Mouse (Mus musculus) megakaryocyte progenitor cell, adult 5-6 weeks (primary cell): ENCODE measurements around the gene Pde2a. TPM values are rescaled to one million over a fixed set of nuclear protein-coding genes. Genes with fewer than 3 reads are reported as not detected.
A peak's percentile ranks its signal among the peaks of the same experiment; 100 is the strongest.

Source experiments
- ATAC-seq: replicated peaks from 2 replicates; pipeline ENCODE4 v1.8.0; 2016; ENCODE audit warnings: mild to moderate bottlenecking, moderate TSS enrichment, inconsistent platforms; ENCODE audit not compliant: poor library complexity
- total RNA-seq, 2 experiments: library from RNA; stranded (forward) in 1 of 2; stranded (reverse) in 1 of 2; fragments of 157-497, 149-512 nt in 1 of 2; fragments of 200-1000 nt in 1 of 2; gene quantifications; 2 replicates each; pipeline versions ENCODE4 v1.2.3 to v1.2.4; 2015 to 2017

Pde2a gene
- total RNA-seq, 2 experiments from 2014 or later: 24.1 to 30.9 TPM

DNA sequence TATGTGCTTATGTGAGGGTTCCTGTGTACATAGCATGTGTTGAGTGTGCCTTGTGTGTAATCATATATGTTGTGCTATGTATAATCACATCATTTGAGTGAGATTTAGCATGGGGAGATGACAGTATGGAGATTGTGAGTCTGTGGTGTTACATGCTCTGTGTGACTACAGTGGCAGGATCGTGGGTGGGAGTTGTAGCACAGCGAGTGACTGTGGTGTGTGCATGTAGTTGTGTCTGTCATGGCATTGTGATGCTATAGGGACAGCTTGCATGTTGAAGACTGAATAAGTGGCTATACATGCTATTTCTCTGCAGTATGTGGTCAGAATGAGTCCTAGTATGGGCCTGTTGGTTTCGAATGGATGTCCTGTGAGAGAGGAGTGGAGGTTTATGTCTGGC is 31.2 kb downstream of the Pde2a start:
- no peak for ATAC-seq

- ATAC-seq: no peak
Measured at GRCm38 (mm10) chr7:101453296-101453695, 31.8 kb downstream of the Pde2a start.

DNA sequence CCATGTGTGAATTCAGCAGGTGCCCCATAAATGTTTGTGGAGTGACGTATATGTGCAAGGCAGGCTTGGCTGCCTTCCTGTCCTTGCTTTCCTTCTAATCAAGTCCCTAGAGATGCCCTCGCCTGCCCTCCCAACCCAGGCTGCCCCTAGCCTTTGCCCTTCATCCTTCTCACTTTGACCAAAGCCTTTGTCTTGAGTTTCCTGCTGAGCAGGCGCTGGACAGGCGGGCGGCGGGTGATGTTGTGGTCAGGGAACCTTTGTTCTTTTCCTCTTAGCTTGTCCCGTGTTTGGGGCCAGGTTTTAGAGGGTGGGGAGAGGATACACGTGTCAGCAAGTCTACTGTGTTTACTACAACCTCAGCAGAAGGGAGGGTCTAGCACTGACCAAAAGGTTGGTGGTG is 32.2 kb downstream of the Pde2a start:
- ATAC-seq: no peak

DNA sequence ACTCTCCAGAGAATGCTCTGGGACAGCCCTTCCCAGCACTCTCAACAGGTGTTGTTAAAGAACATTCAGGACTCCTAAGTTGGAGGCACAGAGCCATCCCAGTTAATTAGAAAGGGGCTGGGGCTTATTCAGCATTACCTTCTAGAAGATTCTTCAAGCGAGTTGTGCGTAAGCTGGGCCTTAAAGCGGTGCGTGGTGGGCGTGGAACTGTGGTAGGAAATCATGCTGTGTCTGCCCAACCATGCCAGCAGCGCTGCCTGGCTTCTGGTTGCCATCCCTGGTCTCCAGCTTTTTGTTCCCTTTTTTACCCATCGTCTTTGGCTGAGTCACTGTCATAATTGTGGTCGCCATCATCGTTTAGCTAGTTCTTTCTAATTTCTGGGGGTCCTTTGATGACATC is 33.0 kb downstream of the Pde2a start:
- ATAC-seq: peak; percentile 47

DNA sequence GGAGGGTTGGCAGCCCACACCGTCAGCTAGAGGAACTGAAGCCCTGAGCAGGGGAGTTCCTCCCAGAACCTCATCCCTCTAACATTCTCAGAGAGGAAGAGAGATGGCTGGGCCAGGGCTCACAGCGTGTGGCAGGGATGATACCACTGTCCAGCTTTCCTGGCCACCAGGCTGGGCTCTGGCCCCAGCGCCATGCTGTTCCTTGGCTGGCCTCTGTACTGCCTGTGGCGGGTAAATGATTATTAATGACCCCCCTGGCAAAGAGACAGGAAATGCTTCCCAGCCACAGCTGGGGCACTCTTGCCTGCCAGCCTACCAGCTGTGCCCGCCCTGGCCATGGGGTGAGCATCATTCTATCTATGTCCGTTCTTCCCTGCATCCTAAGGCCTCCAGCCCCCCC is 33.6 kb downstream of the Pde2a start:
- no peak for ATAC-seq

DNA sequence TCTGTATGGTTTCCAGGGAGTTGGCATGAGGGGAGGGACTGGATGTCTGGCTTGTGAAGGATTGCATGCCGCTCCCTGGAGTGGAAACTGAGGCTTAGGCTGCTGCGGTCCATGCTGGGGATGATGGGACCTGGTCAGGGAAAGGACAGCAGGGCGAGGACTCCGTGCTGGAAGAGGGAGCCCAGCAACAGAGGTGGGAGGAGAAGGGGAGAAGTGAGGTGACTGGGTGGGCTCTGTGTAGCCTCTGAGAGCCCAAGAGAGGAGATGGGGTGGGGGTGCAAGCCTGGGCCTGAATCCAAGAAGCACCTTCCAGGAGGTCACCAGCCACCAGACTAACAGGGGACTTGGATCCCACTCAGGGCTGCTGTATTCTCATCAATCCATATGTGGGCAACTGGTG is 34.8 kb downstream of the Pde2a start:
- no peak for ATAC-seq

DNA sequence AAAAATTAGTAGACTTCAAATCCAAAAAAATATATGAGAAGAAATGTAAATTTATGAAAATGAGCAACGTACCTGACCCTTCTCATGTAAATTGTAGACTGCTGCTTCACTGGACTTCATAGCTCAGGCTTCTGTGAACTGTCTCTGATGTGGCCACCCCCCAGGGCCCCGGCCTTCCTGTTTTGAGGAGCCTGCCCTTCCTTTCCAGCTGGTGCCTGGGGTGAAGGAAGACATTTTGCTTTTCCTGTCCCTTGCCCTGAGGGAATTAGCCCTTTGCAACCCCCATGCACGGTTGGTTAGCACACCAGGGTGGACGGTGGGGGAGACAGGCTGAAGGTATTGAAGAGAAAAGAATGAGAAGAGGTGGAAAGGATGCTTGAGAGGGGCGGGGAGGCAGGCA is 35.3 kb downstream of the Pde2a start:
- ATAC-seq: 0 out of 2 replicates have a peak, but pooled peaks have one; percentile 10

GRCm38 (mm10) chr7:101457283-101457682 is 35.8 kb downstream of the Pde2a start:
- no peak for ATAC-seq

DNA sequence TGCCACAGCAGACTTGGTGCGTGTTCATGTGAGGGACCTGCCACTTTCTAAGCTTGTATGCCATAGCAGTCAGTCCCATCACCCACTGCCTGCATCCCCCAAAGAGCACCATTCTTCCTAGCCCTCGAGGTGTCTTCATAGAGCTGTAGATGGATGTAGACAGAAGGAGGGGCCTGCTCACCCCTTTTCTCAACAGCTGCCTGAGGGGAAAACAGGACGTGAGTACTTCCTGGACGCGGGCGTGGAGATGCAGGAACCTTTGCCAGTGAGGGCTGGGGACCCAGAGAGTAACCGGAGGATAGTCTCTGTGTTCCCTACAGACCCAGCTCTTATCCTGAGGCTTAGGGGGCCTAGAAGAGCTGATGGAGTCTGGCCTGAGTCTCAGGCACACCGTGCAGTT is 36.3 kb downstream of the Pde2a start:
- ATAC-seq: 0 out of 2 replicates have a peak, but pooled peaks have one; percentile 18

GRCm38 (mm10) chr7:101458278-101458781 is 36.8 kb downstream of the Pde2a start:
- no peak for ATAC-seq

GRCm38 (mm10) chr7:101459305-101459813 is 37.9 kb downstream of the Pde2a start:
- ATAC-seq: no peak

DNA sequence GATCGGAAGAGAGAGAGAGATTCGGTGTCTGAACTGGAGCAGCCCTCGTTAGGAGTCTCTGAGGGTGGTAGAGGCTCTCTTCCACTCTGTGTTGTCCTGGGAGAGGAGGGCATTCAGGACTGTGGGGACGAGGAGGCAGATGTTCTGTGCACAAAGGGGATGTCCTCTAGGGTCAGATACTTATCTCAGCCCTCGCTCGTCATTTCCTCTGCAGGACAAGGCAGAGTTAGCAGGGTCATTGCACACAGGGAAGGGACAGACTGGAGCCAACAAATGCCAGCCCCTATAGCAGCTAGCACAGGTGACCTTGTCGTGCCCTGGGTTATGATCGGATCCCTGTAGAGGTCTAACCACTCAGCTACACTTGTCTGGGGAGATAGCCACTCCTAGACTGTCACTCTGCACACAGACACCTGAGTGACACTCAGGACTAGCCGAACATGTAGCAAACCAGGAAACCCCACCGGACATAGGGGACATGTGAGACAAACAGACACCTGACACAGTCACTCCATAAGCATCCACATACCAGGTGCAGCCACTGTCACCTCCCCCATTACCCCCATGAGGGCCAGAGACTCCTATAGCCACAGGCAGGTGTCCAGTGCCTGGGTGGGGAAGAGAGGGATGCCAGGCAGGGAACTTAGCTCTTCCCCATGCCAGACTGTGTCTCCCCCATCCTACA is 38.6 kb downstream of the Pde2a start:
- no peak for ATAC-seq

GRCm38 (mm10) chr7:101460608-101460957 is 39.1 kb downstream of the Pde2a start:
- ATAC-seq: no peak

- ATAC-seq: no peak
Measured at GRCm38 (mm10) chr7:101461571-101461970, 40.1 kb downstream of the Pde2a start.

- peak; percentile 16; the same call in 1 of the 2 replicates for ATAC-seq
Measured at GRCm38 (mm10) chr7:101462327-101463068, 41.0 kb downstream of the Pde2a start.

GRCm38 (mm10) chr7:101463665-101464271 is 42.3 kb downstream of the Pde2a start:
- ATAC-seq: no peak

DNA sequence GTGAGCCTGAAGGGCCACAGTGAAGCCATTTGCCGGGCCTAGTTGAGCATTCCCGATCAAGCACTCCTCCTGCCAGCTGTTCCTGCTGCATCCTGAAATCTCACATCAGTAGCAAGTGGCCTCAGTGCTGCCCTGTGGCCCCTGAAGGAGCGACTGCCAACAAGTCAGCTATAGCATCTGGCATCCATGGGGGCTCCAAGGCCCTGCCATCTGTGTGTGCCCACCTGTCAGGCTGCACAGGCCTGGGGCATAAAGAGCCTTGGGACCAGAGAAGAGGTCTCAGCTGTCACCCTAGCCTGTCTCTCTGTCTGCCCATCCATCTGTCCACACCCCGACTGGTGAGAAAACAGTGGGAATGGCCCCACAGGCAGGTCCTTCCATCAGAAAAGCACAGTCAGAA is 43.4 kb downstream of the Pde2a start:
- no peak for ATAC-seq

DNA sequence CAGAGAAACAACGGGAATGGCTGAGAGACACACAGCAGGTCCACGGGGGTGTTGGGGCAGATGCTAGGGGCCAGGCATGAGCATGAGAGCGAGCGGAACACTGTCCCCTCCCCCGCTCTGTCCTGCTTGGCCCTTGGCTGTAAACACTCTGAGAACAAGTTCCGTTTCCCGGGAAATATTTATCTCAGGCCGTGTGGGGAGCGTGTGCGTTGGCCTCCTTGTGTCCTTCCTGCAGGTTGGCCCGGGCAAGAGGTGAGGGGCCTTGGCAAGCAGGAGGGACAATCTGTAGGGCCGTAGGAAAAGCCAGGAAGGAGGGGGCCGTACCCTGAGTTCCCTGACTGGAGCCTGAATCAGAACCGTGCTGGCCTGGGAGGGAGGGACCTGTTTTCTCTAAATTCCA is 43.9 kb downstream of the Pde2a start:
- ATAC-seq: no peak

- peak; percentile 51 for ATAC-seq
Measured at GRCm38 (mm10) chr7:101465850-101466580, 44.5 kb downstream of the Pde2a start.

GRCm38 (mm10) chr7:101466581-101467081 is 45.1 kb downstream of the Pde2a start:
- ATAC-seq: peak; percentile 61

- no peak for ATAC-seq
Measured at GRCm38 (mm10) chr7:101471423-101471822, 49.9 kb downstream of the Pde2a start.
